Mouse (Mus musculus): ENCODE measurements at regions not wholly inside any gene's neighbourhood (a gene's known extent, or its start where the extent isn't known, plus 50 kb on each side); places are given as distances from the start of the nearest gene placed in this dataset.

GRCm38 (mm10) chr12:32567777-32568176 is 189.3 kb downstream of the Ccdc71l start:
- TF ChIP-seq GATA1 (IDR thresholded peaks at IDR 0.05; ENCODE audit: borderline replicate concordance, low read length), result no peak
- no peak for TF ChIP-seq FLI1 (IDR thresholded peaks at IDR 0.05; ENCODE audit: low read length)
